Mouse (Mus musculus) gastrocnemius, postnatal 4 days (tissue): ENCODE measurements around the gene Tyro3. TPM values are rescaled to one million over a fixed set of nuclear protein-coding genes. Genes with fewer than 3 reads are reported as not detected.

Experiments used
- DNase-seq, 2 experiments: peaks; one replicate each; pipeline ENCODE4 v3.0.0; 2021 to 2022; ENCODE audit warnings: low spot score in 2 of 2, mixed read lengths in 2 of 2
- total RNA-seq, 2 experiments: library from RNA; stranded (reverse); gene quantifications; 2 replicates each; pipeline ENCODE4 v1.2.3; 2021

Tyro3 gene
- total RNA-seq, 2 experiments from 2014 or later = 8.8 to 9.7 TPM

DNA sequence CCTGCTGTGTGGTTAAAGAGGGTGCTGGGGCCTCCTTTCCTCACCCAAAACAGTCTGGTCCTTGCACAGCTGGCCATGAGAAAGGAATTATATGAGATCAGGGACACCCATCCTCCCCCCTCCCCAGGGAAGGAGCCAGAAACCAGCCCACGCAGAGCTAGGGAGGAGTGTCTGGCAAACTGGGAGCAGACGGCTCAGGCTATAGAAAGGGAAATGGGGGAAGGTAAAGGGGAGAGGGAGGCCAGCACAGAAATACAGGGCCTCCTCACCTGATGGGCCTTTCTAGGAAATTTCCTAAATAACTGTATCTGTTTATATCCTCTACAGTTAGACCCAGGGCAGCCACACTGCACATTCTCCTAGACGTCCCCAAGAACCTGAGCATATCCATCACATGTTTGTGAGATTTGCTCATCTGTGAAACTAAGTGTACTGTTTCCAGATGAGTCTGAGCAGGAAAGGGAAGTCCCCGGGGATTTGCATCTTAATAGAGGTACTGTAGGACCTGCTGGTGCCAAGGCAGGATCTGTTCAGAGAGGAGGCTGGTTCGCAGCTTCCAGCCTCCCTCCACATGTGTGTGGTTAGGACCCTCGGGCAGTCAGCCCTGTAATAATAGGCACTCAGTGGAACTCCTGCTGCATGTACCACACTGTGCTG lies 6.2 kb downstream of the Tyro3 start:
- DNase-seq = no peak

DNA sequence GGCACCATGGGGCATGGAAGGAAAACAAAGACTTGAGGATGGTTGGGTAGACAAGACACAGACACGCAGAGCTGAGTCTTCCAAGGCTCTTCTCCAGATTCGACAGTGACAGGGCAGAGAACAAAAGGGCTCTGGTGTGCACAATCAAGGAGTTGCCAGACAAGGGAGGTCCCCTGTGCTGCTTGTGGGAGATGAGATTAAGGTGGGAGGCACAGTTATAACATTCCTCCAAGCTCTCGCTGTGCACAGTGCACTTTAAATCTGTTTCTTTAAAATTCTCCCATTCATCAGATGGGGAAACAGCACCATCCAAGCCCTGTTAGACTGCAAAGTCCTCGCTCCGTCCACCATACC lies 6.7 kb downstream of the Tyro3 start:
- no peak for DNase-seq

DNA sequence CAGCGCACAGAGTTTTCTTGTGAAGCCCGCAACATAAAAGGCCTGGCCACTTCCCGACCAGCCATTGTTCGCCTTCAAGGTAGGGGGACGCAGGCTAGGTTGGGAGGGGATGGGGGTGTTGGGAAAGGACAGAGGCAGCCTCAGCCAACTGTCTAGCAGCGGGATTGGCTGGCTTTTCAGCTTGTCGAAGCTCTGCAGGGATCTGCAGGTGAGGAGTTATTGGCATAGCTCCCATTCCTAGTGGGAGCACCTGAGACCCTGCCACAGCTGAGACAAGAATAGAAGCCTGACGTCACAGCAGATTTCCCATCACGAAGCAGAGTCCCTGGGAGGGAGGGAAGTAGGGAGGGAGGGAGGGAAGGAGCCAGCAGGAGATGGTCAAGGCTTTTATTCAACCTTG lies 7.2 kb downstream of the Tyro3 start:
- DNase-seq = no peak

DNA sequence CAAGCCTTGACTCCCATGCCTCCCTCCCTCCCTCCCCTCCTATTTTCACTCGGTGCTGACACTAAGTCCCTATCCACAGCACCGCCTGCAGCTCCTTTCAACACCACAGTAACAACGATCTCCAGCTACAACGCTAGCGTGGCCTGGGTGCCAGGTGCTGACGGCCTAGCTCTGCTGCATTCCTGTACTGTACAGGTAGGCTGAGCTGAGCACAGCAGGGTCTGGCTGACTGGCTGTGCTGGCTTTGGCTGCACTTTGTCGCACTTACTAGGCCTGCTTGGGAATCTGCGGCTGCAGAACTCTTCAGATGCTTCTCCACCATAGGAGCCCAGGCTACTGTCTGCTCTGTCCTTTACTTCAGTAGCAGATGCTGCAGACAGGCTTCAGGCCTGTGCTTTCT lies 8.0 kb downstream of the Tyro3 start:
- no peak for DNase-seq

DNA sequence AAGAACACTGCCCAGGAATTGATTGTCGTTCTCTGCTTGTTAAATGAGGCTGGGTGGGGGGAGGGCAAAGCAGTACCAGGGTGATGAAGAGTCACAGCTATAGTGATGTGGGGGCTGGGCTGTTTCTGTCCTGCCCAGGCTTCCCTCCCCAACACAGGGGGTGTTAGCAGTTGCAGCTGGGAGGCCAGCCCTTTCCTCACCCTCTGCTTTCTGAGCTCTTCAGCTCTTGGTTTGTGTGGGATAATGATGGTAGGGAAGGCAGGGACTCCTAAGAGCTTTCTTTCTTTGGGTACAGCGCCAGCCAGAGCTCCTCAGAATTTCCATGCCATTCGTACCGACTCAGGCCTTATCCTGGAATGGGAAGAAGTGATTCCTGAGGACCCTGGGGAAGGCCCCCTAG lies 10.9 kb downstream of the Tyro3 start:
- DNase-seq = no peak

DNA sequence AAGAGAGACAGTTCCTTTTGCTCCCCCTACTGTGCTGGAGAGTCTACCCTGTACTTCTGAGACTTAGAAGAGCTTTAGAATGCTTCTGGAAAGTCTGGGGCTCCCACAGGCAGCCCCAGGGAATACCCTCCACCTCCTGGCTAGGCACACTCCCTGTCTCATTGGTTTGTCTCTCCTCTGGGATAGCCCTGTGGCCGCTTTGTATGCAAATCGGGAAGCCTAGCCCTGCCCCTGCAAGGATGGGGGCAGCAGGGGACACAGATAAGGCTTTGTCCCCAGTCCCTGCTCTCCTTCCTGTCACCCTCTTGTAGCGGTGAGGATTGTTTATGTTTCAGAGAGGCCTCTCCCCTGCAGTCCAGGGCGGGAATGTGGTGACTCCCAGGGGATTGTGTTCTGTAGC lies 11.3 kb downstream of the Tyro3 start:
- DNase-seq = no peak

DNA sequence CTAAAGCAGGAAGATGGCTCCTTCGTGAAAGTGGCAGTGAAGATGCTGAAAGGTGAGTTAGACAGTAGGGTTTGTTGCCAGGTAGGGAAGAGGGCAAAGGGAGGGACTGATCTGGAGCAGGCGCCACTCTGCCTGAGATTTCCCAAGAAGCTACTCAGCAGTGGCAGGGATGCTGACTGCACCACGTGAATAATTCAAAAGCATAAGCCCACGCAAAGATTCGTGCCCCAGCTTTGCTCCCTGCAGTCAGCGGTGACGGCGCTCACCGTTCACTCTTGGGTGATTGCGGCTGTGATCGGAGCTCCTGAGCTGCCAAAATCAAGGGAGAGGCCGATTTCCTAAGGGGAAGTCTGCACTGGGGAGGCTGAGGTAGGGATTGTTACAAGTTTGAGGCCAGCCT lies 13.4 kb downstream of the Tyro3 start:
- DNase-seq = no peak

DNA sequence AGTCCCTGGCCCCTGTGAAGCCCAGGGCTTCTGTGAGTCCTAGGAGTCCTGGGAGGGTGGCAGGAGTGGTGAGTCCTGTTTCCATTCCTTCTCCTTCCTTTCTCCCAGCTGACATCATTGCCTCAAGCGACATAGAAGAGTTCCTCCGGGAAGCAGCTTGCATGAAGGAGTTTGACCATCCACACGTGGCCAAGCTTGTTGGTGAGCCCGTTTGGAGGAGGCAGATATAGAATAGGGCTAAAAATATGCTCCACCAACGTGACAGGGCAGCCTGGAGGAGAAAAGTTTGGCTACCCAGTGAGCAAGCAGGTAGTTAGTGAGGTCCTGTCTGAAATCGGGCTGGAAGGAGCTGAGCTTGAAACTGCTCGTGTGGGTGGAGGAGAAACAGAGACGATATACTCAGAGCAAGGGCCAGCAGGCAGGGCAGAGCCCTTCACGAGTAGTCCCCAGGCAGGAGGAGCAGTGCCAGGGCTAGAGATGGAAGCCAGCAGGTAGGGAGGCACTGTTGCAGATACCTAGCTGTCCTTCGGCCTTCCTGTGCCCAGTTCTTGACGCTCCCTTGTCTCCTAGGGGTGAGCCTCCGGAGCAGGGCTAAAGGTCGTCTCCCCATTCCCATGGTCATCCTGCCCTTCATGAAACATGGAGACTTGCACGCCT lies 14.1 kb downstream of the Tyro3 start:
- no peak for DNase-seq

DNA sequence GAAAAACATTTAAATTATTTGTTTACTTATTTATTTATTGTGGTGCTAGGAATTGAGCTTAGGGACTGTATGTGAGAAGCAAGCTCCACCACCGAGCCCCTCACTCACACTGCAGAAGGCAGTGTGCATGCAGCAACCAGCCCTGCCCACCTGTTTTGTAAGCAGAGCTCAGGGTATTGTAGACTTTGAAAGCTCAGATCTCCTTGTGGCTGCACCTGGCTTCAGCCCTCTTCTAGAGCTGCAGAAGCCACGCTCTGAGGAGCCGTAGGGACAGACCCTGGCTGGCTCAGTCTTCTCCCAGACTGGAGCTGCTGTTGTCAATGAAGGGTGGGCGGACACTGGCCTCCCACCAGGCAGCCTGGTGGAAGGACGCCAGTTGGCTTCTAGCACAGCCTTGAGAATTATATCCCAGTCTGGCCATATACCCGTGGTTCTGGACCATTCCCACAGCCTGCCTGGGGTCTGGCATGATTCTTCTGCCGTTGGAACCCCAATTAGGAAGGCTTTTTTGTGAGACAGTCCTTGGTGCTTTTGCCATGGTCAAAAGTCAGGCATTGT lies 16.9 kb downstream of the Tyro3 start:
- DNase-seq = peak in 1 of 2 experiments; percentile 49

DNA sequence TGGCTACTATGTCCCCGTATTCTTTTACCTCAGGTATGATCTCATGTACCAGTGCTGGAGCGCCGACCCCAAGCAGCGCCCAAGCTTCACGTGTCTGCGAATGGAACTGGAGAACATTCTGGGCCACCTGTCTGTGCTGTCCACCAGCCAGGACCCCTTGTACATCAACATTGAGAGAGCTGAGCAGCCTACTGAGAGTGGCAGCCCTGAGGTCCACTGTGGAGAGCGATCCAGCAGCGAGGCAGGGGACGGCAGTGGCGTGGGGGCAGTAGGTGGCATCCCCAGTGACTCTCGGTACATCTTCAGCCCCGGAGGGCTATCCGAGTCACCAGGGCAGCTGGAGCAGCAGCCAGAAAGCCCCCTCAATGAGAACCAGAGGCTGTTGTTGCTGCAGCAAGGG lies 19.1 kb downstream of the Tyro3 start:
- no peak for DNase-seq

DNA sequence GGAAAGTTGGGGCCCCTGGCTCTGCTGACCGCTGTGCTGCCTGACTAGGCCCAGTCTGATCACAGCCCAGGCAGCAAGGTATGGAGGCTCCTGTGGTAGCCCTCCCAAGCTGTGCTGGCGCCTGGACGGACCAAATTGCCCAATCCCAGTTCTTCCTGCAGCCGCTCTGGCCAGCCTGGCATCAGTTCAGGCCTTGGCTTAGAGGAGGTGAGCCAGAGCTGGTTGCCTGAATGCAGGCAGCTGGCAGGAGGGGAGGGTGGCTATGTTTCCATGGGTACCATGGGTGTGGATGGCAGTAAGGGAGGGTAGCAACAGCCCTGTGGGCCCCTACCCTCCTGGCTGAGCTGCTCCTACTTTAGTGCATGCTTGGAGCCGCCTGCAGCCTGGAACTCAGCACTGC lies 19.5 kb downstream of the Tyro3 start:
- no peak for DNase-seq

DNA sequence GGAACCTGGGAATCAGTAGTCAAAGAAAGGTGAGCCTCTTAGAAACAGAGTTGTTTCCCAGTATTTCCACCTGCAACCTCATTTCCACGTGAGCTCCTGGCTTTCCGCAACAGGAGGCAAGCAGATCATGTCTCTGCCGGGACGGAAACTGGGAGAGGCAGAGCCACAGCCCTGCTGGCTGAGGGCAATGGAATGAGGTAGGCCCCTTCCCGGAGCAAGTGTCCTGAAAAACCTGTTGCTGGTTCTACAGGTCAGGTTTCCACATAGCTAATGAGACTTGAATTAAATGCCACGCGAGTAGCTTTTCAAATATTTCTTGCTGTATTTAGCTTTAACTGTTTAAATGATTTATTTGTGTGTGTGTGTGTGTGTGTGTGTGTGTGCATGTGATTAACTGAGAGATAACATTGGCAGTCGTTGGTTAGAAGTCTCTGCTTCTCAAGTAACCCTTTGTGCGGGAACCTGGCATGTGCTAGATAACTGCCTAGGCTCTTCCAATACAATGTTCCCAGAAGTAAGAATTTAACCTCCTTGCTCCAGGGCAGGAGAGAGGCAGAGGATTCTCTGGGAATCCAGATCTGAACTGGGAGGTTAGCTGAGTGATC lies 21.2 kb downstream of the Tyro3 start:
- no peak for DNase-seq

DNA sequence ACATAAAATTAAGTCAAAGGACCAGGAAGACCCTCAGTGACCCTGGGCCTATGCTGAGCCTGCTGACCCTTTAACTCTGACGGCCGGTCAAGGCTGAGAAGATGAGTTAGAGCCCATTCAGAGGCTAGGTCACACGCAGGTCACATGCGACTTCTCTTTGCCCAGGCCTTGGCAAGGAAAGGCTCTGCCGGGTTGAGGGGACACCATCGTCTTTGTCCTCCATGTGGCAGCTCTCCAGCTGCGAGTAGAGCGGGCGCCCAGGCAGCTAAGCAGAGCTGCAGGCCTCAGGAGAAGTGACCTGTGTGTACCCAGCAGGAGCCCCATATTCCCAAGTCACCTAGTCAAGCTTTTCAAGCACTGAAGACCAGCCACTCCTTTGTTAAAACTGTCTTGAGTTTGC lies 23.6 kb downstream of the Tyro3 start:
- no peak for DNase-seq

DNA sequence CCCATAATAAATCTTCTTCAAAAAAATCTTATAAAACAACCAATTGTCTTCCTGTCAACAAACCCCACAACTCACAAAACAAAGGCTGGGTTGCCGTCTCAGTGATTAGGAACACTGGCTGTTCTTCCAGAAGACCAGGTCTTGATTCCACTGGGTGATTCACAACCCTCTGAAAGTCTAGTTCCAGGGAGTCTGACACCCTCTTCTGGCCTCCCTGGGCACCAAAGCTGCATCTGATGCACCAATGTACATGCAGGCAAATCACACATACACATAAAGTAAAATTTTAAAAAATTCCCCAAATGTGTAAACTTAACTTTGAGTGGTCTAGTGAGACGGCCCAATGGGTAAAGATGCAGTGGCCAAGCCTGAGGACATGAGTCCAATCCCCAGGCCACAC lies 33.0 kb downstream of the Tyro3 start:
- no peak for DNase-seq

DNA sequence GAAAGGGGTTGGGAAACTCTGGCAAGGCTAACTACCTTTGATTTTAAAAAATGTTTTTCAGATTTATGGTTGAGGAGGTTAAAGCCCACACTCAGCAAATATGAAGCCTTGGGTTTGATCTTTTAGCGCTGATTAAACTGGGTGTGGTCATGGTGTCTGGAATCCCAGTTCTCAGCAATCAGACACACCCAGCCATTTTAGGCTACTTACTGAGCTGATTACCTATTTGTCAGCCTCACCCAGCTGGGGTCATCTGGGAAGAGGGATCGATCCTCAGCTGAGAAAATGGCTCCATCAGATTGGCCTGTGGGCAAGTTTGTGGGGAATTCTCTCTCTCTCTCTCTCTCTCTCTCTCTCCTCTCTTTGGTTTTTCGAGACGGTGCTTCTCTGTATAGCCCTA lies 36.7 kb downstream of the Tyro3 start:
- no peak for DNase-seq

DNA sequence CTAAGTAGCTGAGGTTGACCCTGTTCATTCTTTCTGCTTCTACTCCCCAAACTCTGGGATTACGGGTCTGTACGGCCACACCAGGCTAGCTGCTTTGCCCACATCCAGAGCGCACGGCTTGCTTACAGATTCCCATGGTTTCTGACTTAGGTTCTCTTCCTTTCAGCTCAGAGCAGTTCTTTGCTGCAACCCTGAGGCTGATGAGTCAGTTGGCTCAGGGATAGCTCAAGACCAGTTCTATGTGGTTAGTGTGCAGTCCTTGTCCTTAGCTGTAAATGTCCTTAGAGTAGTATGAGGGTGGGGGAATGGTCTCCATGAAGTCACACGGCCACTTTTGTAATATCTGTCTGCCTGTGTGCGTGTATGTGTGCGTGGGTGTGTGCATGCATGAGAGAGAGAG lies 40.1 kb downstream of the Tyro3 start:
- no peak for DNase-seq

DNA sequence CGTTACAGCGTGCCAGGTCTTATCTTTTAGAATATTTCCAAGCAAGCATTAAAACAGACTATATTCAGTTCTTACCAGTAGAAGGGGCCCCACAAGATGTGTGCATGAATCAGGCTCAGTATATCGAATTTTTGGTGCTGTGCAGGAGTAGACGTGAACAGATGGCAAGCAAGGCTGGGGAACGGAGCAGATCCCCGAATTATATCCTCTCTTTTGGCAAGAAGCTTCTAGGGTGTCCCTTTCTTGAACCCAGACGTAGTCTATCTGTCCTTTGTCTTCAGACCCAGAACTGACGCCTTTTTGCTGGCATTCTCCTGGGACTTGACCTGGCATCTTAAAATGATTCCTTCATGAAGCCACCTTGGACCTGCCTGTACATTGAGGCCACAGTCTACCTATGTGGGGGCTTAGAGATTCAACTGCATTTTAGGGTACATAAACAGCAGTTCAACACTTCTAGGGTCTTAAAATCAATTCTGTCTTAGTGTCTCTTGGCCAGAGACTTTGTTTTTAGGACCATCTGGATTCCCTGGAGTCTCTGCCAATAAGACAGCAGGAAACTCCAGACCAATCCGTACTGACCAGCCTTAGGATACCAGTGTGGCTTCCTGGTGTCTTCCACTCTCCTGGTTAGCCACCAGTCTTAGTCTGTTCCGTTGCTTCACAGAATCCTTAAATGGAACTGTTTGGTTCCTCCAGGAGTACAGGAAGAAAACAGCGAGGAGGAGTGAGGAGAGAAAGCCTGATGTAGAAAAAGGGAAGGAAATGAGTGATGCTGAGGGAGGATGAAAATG lies 41.0 kb downstream of the Tyro3 start:
- no peak for DNase-seq

DNA sequence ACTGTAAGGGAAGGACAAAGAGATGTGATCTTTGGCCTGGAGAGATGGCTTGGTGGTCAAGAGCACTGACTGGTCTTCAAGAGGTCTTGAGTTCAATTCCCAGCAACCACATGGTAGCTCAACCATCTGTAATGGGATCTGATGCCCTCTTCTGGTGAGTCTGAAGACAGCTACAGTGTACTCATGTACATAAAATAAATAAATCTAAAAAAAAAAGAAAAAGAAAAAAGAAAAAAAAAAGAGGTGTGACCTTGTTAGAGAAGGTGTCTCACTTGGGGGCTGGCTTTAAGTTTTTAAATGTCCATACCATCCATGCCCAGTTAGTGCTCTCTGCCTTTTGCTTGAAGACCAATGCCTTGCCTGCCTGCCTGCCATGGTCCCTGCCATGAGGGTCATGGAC lies 42.5 kb downstream of the Tyro3 start:
- no peak for DNase-seq

DNA sequence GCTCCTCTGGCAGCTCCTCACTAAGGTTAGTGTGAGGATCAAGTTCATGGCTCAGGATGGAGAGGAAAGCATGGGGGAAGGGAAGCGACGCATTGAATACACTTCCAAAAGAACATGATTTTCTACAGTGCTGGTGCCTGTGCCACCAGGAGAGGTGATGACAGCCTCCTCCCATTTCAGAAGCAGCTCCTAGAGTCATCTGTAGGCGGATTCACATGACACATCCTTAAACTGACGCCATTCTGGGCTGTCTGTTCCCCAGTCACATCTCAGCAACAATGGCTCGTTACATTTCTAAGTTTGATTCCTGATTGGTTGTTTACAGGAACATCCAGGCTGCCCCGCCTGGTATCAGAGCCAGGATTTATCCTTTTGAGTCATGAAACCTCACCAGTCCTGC lies 44.5 kb downstream of the Tyro3 start:
- no peak for DNase-seq

DNA sequence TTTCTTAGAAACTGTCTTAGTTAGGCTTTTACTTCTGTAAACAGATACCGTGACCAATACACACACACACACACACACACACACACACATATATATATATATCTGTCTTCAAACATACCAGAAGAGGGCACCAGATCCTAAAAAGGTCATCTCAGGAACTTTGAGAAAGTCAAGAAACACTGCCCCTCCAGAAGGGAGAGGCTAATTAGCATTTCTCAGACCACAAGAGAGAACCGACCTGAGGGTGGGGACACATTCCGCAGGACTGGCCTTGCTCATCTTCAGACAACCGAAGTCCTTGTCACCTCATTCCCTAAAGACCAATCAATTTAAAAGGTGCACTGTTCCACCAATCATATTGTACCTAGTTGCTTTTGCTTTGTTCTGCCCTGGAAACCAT lies 46.0 kb downstream of the Tyro3 start:
- DNase-seq = no peak

DNA sequence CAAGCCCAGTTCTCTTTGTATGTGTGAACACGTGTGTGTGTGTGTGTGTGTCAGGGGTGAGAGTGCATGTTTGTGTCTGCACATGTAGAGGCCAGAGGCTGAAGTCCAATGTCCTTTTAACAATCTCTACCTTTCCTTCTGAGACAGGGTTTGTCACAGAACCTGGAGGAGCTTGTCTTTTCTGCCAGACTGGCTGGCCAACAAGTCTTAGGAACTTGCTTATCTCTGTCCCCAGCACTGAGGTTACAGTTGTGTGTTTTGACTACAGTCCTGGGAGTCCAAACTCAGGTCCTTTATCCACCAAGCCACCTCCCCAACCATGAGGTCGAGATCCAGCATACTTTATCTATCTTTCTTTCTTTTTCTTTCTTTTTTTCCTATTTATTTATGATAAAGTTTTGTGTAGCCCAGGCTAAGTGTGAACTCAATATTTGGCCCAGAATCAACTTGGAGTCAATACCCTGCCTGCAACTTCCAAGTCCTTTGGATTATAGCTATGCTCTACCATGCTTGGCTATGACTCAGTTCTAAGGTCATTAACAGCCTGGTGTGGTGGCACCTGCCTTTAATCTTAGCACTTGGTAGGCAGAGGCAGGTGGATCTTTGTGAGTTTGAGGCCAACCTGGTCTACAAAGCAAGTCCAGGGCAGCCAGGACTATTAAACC lies 48.5 kb downstream of the Tyro3 start:
- DNase-seq = no peak
